Mouse (Mus musculus): ENCODE data around the gene Uchl4.
"Not testable (repeated sequence)": the region's sequence is repeated elsewhere in the genome, so short reads cannot be mapped to it uniquely, and the experiment has no call there.

The Uchl4 gene

GRCm38 (mm10) chr9:64234768-64235435, at the start of gene Uchl4:
Gene Uchl4 (plus strand): TSS chr9:64235201.
- DNase-seq (ENCODE audit: low read depth): no peak

- no peak for DNase-seq (ENCODE audit: low read depth)
Measured at GRCm38 (mm10) chr9:64193879-64194278, 41.1 kb upstream of the Uchl4 start.

GRCm38 (mm10) chr9:64195554-64195953, 39.4 kb upstream of the Uchl4 start:
- DNase-seq (ENCODE audit: low read depth): no peak

DNA sequence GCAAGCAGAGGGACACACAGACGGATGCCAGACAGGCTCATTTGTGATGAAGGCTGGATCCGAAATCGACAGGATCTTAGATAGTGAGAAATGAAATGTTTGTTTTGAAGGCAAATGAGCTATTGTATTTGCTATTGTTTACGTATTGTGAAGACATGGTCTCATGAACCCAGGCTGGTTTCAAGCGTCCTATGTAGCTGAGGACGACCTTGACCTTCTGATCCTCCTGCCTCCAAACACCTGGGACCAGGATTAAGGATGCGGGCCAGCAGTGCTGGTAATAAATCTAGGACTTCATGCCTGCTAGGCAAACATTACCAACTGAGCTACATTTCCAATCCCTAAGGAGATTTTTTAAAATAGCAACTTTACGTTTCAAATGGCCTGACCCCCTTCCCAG, 37.5 kb upstream of the Uchl4 start:
- DNase-seq (ENCODE audit: low read depth): no peak

- DNase-seq (ENCODE audit: low read depth): no peak
Measured at GRCm38 (mm10) chr9:64198068-64198762, 36.8 kb upstream of the Uchl4 start.

- DNase-seq (ENCODE audit: low read depth): not testable (repeated sequence)
Measured at GRCm38 (mm10) chr9:64198763-64199418, 36.1 kb upstream of the Uchl4 start.

GRCm38 (mm10) chr9:64199897-64200296, 35.1 kb upstream of the Uchl4 start:
- DNase-seq (ENCODE audit: low read depth): no peak

GRCm38 (mm10) chr9:64202331-64202730, 32.7 kb upstream of the Uchl4 start:
- no peak for DNase-seq (ENCODE audit: low read depth)

DNA sequence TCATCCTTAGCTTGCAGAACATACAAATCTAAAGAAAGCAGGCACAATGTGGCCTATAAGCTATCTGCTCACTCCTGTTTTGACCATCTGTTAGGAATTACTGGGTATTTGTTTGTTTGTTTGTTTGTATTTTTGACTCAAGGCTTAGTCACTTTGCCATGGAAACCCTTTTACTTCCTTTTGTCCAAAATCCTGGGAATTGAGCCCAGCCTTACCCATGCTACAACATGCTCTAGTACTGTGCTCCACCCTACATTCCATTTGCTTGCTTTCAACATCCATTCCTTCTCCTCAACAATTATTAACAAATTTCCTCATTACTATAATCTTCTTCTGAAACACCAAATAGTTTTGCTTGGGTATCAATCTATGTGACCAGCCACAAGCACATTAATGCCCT, 32.1 kb upstream of the Uchl4 start:
- no peak for DNase-seq (ENCODE audit: low read depth)

DNA sequence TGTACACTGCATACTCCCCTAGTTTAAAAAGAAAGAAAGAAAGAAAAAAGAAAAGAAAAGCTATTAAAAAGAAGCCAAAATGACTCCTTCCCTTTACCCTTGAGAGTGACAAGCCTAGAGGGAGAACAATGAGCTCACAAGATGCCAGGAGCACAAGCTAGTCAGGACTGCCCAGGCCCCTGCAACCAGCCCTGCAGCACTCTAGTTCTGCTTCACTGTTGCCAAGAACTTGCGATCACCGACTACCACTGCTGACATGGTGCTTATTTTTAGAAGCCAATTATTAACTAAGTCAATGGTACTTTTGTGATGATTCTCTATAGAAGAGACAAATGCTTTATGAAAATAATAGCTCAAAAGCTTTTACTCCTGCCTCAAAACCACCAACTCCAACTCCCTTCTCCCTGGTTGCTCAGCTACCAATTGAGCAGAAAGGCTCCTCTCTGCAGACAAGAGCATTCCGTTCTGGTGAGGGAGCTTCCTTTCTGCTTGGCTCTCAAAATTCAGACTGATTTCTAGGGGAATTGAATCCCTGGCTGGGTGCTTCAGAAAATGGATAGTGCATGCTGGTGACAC, 27.4 kb upstream of the Uchl4 start:
- DNase-seq (ENCODE audit: low read depth): no peak

GRCm38 (mm10) chr9:64214452-64214851, 20.5 kb upstream of the Uchl4 start:
- no peak for DNase-seq (ENCODE audit: low read depth)

GRCm38 (mm10) chr9:64216090-64216489, 18.9 kb upstream of the Uchl4 start:
- no peak for DNase-seq (ENCODE audit: low read depth)

- no peak for DNase-seq (ENCODE audit: low read depth)
Measured at GRCm38 (mm10) chr9:64216641-64217040, 18.4 kb upstream of the Uchl4 start.

- DNase-seq (ENCODE audit: low read depth): no peak
Measured at GRCm38 (mm10) chr9:64217887-64218286, 17.1 kb upstream of the Uchl4 start.

GRCm38 (mm10) chr9:64219305-64219704, 15.7 kb upstream of the Uchl4 start:
- no peak for DNase-seq (ENCODE audit: low read depth)

- DNase-seq (ENCODE audit: low read depth): no peak
Measured at GRCm38 (mm10) chr9:64219772-64220420, 15.1 kb upstream of the Uchl4 start.

DNA sequence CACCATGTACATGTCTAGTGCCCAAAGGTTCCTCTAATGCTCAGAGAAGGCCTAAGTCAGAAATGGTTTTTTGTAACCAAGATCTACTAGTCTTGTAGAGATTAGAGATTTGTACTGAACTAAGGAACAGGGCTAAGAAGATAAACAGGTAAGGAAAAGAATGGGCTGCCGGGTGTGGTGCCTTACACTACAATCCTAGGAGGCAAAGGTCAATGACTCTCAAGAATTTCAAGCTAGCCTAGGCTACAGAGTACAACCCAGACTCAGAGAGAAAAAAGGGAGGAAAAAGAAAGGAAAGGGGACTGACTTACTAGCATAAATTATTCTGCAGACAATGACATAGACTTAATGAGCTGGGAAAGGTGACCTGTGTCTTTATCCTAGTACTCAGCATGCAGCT, 14.4 kb upstream of the Uchl4 start:
- DNase-seq (ENCODE audit: low read depth): no peak

DNA sequence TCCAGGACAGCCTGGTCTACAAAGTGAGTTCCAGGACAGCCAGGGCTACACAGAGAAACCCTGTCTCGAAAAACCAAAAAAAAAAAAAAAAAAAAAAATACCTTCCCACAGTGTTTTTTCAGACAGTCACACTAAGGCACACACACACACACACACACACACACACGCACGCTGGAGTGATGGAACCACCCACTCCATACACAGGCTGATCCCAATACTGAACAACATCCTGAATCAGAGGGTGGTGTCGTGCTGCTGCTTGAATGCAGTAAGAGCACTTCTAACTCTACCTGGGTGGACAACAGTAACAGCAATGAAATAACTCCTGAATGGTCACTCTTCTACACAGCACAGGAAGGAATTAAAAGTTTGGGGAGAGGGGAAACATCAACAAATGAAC, 13.5 kb upstream of the Uchl4 start:
- no peak for DNase-seq (ENCODE audit: low read depth)

GRCm38 (mm10) chr9:64222098-64222497, 12.9 kb upstream of the Uchl4 start:
- DNase-seq (ENCODE audit: low read depth): no peak

DNA sequence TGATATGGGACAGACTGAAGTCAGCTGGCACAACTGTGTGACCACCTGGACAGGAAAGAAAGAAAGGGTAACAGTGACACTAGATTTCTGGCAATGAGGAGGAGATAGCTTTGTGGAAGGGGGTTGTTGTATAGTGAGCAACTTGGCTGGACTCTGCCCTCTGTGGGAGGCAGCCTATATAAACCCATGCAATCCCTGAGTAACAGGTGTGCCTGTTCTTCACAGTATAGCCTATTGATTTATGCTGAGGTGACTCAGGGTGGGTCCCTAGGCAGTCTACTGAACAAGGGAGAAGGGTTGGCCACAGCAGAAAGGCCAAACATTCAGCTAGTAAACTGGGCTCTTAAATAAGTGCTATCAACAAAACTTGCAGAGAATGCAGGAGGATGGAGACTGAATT, 9.2 kb upstream of the Uchl4 start:
- DNase-seq (ENCODE audit: low read depth): no peak

DNA sequence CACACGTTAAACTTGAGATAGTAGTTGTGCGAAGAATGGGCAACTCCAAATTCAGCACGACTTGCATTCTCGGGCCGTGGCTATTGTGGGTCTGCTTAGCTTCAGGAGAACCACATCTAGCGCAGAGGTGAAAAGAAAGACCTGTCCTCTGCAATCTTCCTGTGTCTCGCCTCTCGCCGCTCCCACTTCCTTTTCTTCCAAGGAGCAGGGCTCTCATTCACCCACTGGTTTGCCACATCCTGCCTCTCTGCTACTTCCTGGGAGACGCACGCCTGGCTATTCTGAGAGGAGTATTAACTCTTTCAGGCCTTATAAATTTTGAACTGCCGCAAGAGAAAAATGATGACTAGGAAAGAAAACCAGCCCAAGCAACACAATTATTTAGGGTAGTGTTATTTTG, 7.3 kb upstream of the Uchl4 start:
- no peak for DNase-seq (ENCODE audit: low read depth)

GRCm38 (mm10) chr9:64228972-64229371, 6.0 kb upstream of the Uchl4 start:
- DNase-seq (ENCODE audit: low read depth): no peak

Data from c-Kit-positive CD71-negative TER-119-negative erythroid progenitor cells, embryonic 14.5 days (primary cell).